Mouse (Mus musculus): ENCODE data around the gene M6pr.

DNA sequence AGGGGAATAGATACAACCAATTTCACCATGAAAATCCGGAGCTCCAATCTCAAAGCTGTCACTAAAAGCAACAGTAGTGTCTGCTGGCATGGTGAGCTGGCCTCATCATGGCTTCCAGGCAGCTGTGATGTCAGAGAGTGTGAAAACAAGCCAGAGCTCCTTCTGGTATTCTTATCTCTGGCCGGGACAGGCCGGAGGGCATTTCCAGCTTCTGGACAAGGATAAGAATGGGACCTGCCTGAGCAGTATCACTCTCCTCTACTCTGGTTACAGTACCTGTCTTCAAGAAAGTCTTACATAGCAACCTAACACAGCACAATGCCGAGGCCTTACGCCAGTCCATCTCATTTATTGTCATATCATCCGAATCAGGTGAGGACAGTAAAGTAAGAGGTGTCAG is 37.2 kb downstream of the M6pr start:
- TF ChIP-seq POLR2A (IDR thresholded peaks at IDR 0.05; ENCODE audit: low read depth, low read length), result no peak
- no peak for TF ChIP-seq CTCF (conservative IDR thresholded peaks at IDR 0.05; ENCODE audit: insufficient read depth, insufficient read length, low read depth, low read length)
